Mouse (Mus musculus) monocyte, adult 5-6 weeks (primary cell): ENCODE results near the gene Psmd11. TPM values are rescaled to one million over a fixed set of nuclear protein-coding genes. Genes with fewer than 3 reads are reported as not detected.

Experiments
- ATAC-seq: fragments of 153-309, 156-312 bp; replicated peaks from 2 replicates; pipeline ENCODE4 v1.8.0; 2017; ENCODE audit warnings: mild to moderate bottlenecking; ENCODE audit not compliant: low TSS enrichment, insufficient number of reproducible peaks, severe bottlenecking, poor library complexity, low FRiP score
- total RNA-seq: library from RNA; stranded (forward); fragments of 200-1000, 200-491, 200-594 nt; gene quantifications from 3 replicates; pipeline ENCODE4 v1.2.3, GENCODE M21; 2017

The Psmd11 gene
- total RNA-seq, 1 experiment from 2014 or later = 47.1 TPM

DNA sequence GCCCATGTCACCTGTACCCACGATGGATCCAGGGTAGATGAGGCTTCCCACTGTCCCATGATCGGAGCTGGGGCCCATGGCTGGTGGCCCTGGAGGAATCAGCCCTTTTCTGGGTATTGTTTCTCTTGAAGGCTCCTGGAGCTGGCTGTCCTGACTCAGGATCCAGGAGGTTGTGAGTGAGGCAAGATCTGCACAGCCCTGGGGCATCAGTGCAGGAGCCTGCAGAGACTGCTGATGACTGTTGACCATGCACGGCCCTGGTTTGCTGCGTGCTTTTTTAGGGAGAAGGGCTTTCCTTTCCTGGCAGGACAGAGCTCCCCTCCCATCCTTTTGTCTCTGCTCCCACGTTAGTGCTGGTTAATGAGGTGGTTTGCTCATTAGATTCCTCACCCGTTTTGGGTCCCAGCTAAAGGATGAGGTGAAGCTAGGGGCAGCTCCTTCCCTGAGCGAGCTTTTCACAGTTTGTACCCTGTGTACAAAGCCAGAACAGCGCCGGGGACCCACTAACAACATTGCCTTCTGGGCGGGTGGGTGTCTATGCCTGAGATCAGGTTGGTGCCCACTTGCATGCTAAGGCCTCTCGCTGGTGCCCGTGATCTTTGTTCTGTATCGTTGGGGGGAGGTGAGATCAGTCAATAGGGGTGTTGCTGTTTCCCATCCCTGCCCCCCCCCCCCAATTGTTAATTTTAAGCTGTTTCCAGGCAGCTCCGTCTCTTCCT lies 50.4 kb downstream of the Psmd11 start:
- no peak for ATAC-seq

DNA sequence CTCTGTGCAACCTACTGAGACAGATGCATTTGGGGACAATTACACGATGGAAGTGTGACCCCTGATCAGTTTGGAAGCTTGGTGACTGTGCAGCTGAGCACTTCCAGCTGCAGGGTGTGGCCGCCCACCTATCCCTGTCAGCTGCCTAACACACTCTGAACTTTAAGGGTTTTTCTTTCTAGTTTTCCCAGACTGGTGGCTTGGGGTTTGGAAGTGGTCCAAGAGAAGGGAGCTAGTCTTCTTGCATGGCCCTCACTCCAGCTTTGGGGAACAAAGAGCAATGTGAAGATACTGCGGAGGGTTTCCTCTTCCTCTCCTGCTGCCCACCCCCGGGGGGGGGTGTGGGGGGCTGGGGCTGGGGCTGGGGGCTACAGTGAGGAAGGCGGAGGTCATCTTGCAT lies 51.0 kb downstream of the Psmd11 start:
- no peak for ATAC-seq

DNA sequence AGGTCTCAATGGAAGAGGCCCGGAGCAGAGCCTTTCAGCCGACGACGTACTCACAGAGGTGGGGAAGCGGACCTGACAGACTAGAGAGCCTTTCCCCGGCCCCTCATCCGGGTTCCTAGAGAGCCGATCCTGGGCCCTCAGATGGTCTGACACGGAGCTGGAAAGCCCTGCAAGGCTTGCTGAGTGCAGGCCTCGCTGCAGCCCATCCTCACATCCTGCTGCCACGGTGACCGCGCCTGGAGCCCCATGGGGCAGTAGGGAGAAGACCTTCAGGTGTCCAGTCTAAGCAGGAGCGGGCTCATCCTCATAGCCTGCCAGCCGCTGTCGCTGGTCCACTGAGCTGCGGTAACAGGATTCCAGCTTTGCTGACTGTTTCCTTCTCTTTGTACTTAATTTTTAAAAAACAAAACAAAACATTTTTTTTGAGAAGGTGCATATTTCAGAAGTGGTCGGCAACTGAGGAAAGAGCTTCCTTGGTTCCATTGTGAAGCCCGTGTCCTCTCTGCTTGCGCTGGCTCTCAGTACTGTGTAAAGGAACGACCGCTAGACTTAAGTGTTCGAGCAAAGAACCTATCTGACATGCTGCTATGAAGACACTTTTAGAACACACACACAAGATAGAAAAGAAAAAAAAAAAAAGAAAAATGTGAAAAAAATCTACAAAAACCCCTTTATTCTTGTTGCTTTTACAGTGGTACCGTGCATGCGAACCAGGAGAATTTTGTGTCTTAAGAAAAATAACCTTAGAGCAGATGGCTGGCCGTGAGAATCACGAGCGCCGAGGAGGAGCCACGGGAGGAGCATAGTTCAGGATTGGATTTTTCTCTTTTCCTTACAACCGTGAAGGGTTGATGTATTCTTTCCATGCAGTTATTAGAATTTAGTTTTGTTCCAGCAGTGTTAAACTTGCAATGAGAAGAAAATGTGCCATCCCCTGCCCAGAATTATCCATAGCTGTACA lies 51.8 kb downstream of the Psmd11 start:
- no peak for ATAC-seq

DNA sequence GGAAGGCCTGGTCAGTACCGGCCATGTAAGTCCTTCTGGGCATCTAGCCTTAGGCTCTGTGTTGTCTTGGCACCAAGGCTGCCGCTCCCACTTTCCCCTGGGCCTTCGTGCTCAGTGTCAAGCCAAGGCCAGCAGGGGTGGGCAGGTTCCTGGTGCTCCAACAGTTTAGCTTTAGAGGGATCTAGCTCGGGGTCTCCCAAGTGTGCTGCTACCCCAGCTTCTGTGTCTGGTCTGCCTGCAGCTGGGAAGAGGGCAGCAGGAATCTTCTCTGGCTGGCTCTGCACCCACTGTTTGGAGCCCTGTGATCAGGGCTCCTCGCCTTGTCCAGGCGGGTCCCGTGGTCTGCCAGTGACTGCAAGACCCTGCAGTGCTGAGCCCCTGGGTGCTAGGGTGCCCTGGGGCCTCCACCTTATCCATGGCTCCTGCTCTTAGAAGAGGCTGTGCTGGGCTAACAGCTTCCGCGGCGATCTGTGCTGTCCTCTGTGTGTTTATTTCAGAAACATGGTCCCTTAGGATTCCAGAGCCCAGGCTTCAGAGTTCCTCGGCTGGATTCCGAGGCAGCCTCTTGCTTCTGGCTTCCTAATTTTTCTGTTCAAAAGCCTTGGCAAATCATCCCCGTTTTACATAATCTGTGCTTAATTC lies 53.1 kb downstream of the Psmd11 start:
- ATAC-seq = no peak

DNA sequence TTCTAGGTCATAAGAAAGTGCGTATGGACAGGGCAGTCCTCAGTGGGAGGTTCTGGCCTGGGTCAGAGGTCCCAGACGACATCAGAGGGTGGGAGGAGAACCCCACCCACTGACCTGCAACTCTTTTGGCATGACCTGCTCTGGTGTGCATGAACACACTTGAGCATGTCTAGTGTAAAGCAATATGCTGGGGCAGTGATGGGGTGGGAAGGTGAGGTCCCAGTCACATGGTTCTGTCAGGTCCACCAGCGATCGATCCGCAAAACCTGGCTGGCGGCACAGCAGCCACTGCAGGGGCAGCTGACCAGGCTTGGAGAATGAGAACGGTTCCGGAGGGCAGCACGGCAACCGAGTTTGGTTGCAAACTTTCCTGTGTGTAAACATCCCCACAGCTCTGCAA lies 53.9 kb downstream of the Psmd11 start:
- ATAC-seq = no peak

DNA sequence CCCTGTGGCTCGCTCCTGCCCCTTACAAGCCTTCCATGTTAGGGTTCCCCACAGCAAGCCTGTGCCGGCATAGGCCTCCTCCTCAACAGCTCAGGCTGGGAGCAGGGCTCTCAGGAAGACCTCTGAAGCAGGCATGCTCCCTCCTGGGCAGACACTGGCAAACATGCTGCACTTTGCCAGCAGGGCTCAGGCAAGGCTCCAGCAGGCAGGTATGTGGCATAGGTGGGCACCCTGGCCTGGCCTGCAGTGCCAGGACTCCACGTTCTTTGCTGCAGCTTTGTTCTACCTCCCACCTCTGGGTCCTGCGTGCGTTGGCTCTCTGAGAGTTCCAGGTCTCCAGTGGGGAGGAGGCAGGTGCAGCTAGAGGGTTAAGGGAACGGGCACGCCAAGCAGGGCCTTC lies 54.5 kb downstream of the Psmd11 start:
- no peak for ATAC-seq

DNA sequence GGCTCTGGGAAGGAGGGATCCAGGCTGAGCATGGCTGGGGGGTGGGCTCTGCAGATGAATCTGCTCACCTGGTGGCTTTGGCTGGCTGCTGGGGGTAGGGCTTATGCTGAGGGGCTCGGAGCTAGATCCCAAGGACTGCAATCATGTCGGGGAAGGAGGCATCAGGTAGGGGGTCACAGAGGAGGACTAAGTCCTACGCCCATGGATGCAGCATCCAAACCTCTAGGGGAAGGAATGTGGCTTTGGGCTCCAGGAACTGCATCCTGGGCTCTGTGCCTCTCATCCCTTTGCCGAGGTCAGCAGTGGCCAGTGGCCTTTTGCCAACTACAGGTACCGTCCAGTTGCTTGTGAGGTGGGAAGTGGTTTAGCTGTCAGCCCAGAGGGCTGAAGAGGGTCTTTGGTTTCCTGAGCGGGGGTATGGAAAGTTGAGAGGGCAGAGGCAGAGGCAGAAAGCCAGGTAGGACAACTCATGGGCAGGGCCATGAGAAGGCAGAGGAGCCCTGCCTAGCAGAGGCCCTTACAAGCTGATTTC lies 55.2 kb downstream of the Psmd11 start:
- ATAC-seq = no peak

DNA sequence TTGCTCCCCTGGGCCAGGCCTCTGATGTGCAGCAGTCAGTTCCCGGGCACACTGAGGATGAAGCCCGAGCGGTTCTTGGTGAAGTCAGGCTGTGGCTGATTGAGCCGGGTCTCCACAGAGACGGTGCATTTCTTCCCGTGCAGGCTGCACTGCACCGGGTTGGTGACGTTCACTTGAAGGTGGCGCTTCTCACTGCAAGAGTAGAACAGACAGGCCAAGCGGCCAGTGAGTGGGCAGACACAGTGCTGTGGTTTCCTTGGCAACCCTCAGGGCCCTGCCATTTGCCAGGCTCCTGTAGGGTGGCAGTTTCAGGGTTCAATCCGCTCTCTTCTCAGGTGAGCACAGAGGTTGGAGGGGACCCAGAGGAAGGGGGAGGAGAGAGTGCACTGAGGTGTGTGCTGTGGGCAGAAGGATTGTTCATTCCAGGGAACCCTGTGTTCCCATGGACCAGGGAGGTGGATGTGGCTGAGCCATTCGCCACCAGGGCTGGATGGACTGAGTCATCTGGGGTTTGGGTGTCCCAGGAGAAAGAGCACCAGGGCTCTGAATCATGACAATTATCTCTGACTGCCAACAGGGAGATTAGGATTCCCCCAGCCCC lies 55.9 kb downstream of the Psmd11 start:
- ATAC-seq = no peak

DNA sequence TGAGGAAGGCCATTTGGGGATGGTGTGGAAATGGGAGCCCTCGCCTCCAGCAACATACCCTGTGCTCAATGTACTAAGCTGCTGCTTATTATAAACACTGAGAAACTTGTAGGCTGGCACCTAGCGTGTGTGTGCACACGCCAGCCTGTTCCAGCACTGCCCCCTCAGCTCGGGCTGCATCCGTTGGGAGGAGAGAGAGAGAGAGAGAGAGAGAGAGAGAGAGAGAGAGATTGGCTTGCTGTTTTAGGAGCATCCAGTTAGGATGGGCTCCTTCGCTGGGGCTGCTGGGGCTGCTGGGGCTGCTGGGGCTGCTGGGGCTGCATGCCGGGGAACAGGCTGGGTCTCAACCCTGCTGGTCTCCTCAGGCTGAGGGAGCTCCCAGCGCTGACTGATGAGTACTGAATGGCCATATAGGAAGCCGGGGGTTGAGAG lies 56.7 kb downstream of the Psmd11 start:
- no peak for ATAC-seq

DNA sequence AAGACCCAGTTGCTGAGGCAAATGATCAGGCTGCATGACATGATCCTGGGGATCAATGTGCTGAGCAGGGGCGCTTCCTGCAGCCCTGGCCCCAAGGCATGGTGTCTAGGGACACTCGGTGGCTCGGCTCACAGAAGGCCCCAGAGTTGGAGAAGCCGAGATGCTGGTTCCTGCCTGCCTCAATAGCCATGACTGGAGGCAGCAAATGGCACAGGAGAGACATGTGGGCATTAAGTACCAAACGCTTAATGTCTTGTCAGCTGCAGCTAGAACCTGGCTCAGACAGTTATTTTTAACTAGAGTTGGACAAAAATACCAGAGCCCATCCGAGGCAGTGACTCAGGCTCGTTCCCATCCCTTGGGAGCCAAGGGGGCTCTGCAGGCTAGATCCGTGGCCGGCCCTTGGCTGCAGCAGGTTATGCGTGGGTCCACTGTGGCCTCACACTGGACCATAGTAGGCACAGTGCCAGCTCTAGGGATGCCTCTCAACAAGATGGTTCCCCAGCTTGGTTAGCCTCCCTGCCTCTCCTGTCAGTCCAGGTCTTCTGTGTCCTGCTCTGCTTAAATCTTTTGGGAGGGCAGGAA lies 57.3 kb downstream of the Psmd11 start:
- ATAC-seq = no peak

DNA sequence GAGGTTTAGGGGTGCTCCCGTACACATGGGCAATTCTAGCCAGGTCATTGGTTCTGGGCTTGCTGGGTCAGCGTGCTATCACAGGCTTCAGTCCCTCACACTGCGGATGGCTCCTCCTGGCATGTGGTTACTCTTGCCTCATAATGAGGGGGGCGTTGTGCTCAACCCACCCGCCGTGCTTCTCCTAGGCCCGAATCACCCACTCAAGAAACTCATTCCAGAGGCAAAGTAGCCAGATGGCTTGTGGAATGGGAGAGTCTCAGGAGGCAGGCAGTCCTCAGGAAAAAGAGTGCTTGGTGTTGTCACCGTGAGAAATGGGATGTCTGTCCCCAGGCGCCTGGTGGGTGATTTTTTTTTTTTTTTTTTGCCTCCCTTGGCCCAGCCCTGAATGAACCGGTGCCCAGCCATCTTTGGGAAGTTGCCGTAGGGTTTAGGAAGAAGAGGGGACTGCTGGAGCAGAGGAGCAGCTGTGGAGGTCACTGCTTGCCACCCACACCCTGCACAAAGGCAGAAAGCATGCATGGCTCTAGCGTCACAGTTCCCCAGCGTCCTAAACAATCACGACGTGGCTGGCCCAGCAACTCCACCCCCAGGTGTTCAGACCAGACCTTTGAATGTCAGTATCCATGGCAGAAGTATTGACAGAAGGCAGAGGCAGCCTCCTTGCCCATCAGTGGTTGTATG lies 59.6 kb downstream of the Psmd11 start:
- ATAC-seq = no peak

DNA sequence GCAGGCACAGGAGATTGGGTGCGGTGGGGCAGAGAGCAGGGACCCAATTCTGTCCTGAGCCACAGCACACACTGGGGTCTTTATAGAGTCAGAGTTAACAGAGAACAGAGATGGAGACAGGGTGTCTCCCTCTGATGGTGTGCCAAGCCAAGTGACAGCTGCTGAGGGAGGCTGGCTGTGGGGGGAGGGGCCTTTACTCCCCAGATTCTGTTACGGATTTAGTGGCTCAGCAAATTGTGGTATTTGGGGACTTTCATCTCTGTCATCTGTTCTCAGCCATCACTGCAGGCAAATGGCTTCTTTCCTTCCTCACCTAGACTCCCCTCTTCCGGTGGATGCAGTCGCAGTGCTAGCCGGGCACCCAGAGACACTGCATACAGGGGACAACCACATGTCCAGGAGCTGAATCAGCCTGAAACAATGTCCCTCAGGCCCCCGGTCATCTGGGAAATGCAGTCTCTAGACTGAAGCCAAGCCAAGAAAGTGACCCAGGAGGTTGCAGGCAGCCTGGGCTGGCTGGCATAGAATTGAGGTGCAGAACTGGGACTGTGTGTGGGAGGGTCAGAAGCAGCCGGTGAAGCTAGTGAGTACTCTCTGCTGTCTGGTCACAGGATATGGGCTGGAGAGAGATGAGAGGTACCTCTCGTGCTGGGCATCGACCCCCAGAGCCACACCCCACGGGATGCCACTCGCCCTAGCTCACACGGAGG lies 60.9 kb downstream of the Psmd11 start:
- no peak for ATAC-seq

DNA sequence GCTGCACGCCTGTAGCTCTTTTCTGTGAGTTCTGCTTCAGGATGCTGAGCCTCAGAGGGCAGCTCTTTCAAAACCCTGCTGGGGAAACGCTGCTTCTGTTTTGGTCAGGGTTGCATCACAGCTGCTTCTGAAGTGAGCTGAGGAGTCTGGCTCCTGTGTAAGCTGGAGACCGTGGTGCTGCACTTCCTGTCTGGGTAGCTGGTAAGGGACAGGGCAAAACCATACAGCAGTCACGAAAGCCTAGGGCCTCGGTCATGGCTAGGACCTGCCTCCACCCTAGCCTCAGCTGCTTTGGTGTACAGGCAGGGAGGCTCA lies 61.4 kb downstream of the Psmd11 start:
- ATAC-seq = peak; percentile 71

DNA sequence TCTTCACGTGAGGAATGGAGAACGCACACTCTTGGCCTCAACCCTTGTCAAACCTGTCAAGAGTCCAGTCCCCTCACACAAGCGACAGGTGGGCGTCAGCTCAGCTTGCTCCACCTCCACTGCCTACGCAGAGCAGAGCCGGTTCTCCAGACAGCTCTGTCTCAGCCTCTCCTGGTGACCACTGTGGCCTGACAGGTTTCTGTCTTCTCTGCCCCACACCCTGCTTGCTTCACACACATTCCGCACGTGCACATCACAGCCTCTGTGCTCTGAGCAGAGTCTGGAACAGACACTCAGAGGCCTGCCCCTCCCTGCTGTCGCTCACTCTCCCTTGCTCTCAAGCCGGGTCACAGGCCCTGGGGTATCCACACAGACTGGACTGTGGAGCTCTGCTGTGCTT lies 62.4 kb downstream of the Psmd11 start:
- no peak for ATAC-seq

DNA sequence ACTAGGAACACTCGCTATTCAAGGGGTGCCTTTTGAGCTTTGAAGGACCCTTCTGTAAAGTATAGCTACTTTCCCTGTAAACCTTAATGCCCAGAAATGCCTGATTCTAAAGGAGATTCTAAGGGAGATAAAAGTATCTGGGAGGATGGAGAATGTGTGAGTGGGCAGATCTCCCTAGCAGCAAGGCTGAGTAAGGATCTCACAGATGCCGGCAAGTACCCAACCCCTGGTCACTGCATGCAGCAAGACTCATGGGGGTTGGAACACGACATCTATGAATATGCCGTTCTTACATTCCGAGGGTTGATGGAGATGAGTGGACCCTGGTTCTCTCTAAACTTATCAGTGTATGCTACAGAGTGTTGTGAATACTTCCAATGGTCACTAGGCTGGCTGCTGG lies 64.8 kb downstream of the Psmd11 start:
- ATAC-seq = no peak

DNA sequence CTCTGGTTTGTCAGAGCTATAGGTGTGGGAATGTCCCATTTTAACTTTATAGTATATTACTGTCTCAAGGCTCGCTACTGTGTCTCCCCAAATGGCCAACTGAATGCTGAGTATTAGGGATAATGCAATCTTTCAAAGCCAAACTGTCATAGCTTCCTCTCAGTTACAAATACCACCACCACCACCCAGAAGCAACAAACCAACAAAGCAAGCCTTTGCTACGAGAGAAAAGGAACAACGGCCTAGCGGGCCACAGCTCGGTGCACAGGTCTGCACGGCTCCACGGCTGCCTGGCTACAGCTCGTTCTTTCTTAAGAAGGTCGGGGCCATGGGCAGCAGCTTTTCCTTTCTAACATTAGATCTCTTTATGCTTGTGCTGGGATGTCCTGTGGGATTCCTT lies 66.4 kb downstream of the Psmd11 start:
- no peak for ATAC-seq

DNA sequence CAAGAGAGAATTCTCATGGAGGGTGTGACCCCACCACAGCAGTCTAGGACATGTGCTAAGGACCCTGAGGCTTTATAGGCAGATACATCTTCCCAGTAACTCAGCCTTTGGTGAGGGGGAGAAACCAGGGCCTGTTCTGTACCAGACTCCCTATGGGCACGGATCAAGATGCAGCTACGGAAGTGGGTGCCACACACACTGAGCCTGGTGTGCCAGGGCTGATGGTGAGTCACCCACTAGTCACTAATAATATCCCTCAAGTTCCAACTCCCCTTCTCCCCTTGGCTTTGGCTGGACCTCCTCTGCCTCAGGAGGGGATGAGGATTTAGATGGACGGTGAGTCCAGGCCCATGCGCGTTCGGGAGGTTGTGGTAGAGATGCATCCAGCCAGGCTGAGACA lies 67.6 kb downstream of the Psmd11 start:
- ATAC-seq = no peak

DNA sequence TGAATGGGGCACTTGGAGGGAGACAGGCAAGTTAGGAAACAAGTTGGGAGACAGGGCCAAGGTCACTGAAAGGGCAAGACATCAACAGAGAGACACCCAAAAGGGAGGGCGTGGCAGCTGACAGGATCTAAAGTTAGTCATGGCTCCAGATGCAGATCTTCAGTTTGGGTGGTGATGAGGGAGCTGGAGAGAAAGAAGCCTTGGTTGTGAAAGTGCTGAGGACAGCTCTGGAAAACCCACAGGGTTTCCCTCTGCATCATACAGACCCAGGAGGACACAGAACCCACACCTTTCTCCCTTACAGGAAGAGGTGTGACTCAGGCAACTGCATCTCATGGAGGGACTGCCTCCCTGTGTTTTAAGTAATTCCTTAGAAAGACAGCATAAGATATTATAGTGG lies 68.2 kb downstream of the Psmd11 start:
- ATAC-seq = no peak
